Mouse (Mus musculus) lung, adult 2 months (tissue): Measurements from ENCODE around the gene Adamtsl5.

Experiments
- CTCF ChIP-seq: fragments of 200-500 bp; IDR thresholded peaks from 2 replicates; pipeline ENCODE4 v1.5.1; 2011; ENCODE audit warnings: mild to moderate bottlenecking, low read length, control low read depth; ENCODE audit not compliant: insufficient read depth
- POLR2A ChIP-seq: fragments of 200-500 bp; IDR thresholded peaks from 2 replicates; pipeline ENCODE4 v1.6.1; 2011; ENCODE audit warnings: low read depth, mild to moderate bottlenecking, control low read depth, low read length, borderline replicate concordance; ENCODE audit errors: extremely low read depth

DNA sequence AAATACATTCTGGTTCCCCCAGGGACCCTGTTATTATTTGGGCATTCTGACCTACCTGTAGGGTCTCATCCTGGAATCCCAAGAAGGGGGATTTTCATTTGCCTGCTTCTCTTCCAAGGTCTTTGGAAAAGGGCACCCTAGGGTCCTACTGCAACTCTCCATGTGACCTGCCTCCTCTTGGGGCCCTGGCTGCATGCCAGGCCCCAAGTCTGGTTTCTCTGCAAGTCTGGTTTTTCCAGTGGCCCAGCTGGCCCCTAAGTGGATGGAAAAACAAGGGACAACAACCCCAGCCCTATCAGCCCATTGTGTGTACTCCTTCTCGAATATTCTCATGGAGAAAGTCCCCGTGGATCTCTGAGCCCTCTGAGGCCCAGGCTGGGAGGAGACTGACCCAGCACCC lies 17.3 kb downstream of the Adamtsl5 start:
- no peak for TF ChIP-seq POLR2A
- TF ChIP-seq CTCF, result no peak
